Mouse (Mus musculus): Measurements from ENCODE around the gene Flt3l. TPM values are rescaled to one million over a fixed set of nuclear protein-coding genes. Genes with fewer than 3 reads are reported as not detected.

Flt3l gene
- total RNA-seq (2023) = 212 TPM

DNA sequence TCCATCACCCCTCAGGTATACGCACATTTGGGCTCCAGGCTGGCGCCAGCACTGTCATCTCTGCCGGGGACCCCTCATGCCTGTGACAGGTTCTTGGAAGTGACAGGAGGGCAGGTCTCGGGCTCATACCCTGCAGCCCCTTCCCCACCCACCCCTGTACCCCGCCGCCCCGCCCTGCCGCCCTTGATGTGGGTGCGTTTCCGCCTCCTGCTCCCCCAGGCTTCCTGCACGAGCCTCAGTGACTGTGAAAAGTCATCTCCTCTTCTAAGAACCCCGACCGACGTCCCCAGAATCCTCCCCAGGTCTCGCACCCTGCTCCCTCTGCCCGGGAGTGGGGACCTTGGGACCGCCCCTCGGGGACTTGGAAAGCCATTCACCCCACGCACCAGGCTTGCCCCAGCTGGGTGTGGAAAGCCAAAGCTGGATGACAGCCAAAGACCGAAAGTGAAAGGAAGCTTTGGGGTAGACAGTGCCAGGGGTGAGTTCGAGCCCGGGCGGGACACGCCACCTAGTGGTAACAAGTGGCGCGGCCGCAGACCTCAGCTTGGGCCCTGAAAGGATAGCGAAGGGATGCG is at the start of gene Flt3l, which contains the start of gene Gm45713:
Flt3l (minus strand) TSS at position 440 of the 575 bp plus-strand sequence.
Gm45713 (minus strand) TSS at position 239 of the 575 bp plus-strand sequence.

DNA sequence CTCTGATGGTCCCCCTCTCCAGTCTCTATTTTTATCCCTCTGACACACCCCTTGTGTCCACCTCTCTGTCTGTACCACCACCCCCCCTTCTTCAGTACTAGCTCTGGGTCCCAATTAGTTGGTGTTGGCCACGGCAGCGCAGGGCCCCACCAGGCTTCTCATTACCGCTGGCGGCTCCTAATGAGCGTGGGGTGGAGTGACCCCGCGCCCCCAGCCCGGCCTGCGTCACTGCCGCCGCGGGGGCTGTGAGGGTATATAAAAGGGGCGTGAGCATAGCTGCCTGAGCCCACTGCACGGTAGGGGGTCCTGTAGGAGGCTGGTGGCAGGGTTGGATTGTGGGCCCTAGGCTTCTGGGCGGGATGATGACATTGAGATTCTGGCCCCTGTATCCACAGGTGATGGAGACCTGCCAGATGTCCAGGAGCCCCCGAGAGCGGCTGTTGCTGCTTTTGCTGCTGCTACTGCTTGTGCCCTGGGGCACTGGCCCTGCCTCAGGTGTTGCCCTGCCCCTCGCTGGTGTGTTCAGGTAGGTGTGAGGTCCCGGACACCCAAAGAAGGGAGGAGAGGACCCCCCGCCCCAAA is 44.8 kb upstream of the Flt3l start, which contains the start of gene Pth2:
Pth2 (plus strand) TSS at position 100 of the 582 bp plus-strand sequence.

DNA sequence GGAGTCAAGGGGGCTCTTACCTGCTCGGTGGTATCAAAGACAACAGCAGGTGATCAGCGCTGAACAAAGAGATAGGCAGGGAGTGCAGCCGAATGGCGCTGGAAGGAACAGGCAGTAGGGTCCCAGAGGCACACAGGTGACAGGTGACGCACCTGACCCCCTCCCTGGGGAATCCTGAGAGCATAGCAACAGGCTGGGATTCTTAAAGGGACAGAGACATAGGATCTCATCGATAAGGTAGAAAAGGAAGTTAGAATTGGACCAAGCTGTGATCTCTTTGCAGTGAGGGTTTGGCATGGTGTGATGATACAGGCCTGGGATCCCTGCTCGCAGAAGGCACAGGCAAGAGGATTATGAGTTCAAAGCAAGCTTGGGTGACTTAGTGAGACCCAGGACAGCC is 43.2 kb upstream of the Flt3l start, which contains the start of gene Gfy:
Gfy (minus strand) TSS at position 101 of the 400 bp plus-strand sequence.

DNA sequence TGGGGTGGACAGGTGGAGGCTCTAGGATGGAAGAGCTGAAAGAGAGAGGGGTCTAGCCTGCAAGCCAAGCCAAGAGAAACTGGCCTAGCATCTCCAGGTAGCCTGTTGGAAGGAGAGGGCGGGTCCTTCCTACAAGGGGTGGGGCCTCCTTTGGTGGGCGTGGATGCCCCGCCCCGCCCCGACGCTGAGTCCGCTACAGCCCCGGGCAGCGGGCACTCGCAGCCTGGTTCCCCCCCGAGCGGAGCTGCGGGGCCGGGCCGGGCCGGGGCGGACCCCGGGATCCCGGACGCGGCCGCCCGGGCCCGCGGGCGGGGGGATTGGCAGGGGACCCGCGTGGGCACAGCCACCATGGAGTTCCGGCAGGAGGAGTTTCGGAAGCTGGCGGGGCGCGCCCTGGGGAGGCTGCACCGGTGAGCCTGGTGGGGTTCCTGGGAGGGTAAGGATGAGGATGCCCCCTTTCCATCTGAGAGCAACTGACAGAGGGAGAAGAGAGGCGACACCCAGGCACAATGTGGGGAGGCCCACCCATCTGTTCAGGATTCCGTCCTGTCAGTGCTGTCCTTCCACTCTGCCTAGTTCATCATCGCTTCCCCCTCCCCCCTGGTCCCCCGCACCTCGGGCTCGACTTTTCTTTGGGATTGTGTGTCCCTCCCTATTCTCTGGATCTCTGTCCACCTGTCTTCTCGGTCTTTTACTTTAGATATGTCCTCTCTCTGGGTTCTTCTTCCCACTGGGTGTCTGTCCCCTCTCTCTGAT is 27.7 kb upstream of the Flt3l start, which contains the start of gene Slc17a7:
Slc17a7 (plus strand) TSS at position 215 of the 756 bp plus-strand sequence.

DNA sequence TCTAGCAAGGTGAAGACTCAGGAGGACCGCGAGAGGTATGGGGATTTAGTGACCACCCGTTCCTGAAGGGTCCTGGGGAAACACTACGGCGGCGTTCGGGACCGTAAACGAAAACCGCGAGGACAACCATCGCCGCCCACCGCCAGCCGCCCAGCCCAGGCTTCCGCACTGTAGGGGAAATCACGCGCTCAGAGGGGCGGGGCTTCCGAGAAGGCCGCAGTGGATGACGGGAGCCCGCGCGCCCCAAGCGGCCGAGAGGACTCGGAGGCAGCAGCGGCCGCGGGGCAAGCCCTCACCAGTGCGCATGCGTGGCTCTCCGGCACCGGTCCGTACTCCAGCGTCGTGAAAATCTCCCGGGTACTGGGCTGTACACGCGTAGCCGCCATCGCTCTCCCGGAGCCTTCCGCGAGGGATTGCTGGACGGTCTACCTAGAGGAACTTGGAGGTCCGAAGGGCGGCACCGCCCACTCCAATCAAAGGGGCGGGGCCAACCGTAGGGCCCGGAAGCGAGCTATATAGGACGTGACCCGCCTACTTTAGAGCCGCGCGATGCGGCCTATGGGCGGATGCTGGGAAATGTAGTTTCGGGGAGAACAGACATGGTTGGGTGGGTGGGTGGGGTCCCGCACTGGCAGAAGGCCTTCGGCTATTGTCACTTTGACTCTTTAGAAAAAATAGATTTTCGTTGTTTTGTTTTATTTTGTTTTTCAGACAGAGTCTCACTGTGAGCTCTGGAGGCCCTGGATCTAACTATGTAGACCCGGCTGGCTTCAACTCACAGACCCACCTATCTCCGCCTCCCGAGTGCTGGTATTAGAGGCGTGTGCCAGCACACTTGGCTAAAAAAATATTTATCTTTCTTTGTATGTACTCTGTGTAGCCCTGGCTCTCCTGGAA is 18.1 kb upstream of the Flt3l start, which contains the start of the genes Pih1d1 and Aldh16a1:
Pih1d1 (plus strand) TSS at position 208 of the 897 bp plus-strand sequence.
Aldh16a1 (minus strand) TSS at position 489 of the 897 bp plus-strand sequence.

DNA sequence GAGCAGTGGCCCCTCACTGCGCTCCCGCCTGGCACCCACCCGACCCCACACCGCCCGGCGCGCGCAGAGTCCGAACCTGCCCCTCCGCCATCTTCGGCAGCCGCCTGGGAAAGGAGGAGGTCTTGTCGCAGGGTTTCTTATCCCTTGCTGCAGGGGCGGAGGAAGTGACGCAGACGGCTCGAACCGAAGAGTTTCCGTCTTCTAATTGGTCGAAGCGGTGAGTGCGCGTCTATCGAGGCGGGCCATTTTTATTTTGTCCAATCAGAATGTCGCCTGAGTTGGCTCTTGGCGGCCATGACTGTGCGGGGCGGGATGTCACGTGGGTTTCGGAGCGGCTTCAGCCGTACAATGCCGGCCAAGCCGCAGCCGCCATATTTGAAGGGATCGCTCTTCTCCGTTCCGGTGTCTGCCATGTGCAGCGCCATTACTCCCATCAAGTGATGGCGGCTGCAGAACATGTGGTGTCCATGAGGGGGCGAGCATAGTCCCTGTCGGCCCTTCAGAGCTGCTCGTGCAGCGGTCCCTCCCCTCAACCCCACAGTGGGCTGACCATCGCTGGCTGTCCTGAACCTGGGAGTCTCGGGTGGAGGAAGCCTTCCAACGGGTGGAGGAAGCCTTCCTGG is 7.5 kb downstream of the Flt3l start, which contains the start of gene Rpl13a:
Rpl13a (minus strand) TSS at position 138 of the 623 bp plus-strand sequence.

DNA sequence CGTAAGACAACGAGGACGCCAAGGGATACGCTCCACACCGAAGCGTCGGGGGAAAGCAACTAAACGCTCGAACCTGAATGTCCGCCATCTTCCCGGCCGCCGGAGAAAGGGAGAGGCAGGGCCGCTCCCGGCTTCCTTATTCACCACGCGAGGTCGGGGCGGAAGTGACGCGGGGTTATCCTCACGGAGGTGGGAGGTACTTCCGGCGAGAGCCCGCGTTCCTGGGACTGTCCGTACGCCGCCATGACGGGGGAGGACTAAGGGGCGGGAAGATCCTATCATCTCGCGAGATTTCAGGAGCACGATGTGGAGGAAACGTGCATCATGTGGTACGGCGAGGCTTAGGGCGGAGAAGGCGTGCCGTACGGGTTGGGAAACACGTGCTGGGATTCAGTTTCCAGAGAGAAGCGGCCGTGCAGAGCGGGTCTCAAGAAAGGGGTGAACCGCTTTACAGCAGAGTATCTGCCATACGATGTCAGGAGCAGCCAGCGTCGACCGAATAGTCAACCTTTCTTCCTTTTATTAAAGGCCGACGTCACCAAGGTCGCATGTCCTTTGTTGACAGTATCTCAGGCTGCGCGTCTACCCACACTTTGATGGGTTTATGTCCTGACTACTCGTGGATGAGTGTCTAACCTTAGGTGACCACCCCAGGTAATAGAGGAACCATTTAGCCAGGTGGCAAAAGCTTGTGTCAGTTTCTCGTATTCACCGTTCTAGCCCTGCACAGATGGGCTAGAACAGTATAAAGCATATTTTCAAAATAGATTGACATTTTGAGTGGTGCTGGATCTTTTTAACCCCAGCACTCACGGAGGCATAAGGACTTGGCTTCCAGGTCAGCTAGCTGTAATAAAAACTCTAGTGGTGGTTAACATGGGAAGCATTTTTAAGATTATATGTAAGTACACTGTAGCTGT is 11.7 kb downstream of the Flt3l start, which contains the start of gene Rps11:
Rps11 (minus strand) TSS at position 216 of the 920 bp plus-strand sequence.

DNA sequence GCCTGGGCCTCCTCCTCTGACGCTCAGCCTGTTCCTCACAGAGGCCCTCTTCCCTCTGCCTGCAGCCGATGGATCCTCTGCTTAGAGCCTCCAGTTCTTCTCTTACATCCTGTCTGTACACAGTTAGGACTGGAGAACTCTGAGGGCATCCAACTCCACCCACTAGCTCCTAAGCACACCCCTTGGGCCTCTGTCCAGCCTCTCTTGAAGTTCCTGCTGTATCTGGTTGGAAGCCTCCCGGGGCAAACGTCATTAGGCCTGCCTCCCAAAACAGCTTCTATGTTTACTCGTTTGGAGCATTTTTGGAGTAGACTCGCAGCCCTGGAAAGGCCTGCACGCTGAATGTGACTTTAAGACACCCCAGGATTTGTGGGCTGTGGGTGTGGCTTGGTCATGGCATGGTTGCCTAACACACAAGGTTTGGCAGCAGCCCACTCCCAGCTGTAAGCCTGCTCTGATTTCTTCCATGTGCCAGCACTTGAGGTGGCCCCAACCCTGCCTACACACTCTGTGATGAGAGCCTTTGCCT is 32.5 kb downstream of the Flt3l start, which contains the start of gene Fcgrt:
Fcgrt (minus strand) TSS at position 200 of the 529 bp plus-strand sequence.

DNA sequence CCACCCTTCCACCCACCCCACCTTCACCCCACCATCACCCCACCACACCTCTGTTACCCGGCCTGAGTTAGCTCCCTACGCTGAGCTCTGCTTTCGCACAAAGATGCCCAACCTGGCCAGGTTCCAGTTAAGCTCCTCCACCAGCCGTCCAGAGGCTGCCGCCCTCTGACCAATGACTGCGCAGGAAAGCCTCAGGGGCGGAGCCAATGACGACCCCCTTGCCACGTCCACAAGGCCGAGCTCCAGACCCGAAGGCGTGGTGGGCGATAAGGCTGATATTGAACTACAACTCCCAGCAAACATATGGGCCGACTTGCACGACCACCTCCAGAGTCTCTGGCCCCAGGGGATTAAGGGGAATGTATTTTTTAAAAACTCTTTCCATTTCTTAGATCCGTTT is 44.2 kb downstream of the Flt3l start, which contains the start of gene Rcn3:
Rcn3 (minus strand) TSS at position 174 of the 400 bp plus-strand sequence.

Other genes with a start within 250 kb of the Flt3l start
- 74.7 TPM for gene Med25, start 243.7 kb downstream of the Flt3l start, total RNA-seq (2023)
- 18.1 TPM for gene Fuz, start 240.4 kb downstream of the Flt3l start, total RNA-seq (2023)
- gene Ap2a1, start 206.9 kb downstream of the Flt3l start, total RNA-seq (2023) = 71.6 TPM
- not detected for gene Tsks, start 193.2 kb downstream of the Flt3l start, total RNA-seq (2023)
- gene Cpt1c, start 161.6 kb downstream of the Flt3l start, total RNA-seq (2023) = 0.76 TPM
- 116 TPM for gene Prmt1, start 149.9 kb downstream of the Flt3l start, total RNA-seq (2023)
- gene Irf3, start 138.8 kb downstream of the Flt3l start, total RNA-seq (2023) = 134 TPM
- 12.2 TPM for gene Bcl2l12, start 137.7 kb downstream of the Flt3l start, total RNA-seq (2023)
- 92.7 TPM for gene Scaf1, start 120.1 kb downstream of the Flt3l start, total RNA-seq (2023)
- 5.5 TPM for gene Rras, start 118.5 kb downstream of the Flt3l start, total RNA-seq (2023)
- gene Prr12, start 83.6 kb downstream of the Flt3l start, total RNA-seq (2023) = 68.4 TPM
- 75.9 TPM for gene Nosip, start 74.0 kb downstream of the Flt3l start, total RNA-seq (2023)
- gene Prrg2, start 73.8 kb downstream of the Flt3l start, total RNA-seq (2023) = 1.5 TPM
- gene Rcn3, start 44.2 kb downstream of the Flt3l start, total RNA-seq (2023) = 6.3 TPM
- 16.1 TPM for gene Fcgrt, start 32.6 kb downstream of the Flt3l start, total RNA-seq (2023)
- 3,007 TPM for gene Rps11, start 12.0 kb downstream of the Flt3l start, total RNA-seq (2023)
- 5,416 TPM for gene Rpl13a, start 7.7 kb downstream of the Flt3l start, total RNA-seq (2023)
- not detected for gene Gm45713, start 201 bp downstream of the Flt3l start, total RNA-seq (2023)
- gene Pih1d1, start 17.9 kb upstream of the Flt3l start, total RNA-seq (2023) = 31.0 TPM
- 51.1 TPM for gene Aldh16a1, start 18.2 kb upstream of the Flt3l start, total RNA-seq (2023)
- not detected for gene Slc17a7, start 27.5 kb upstream of the Flt3l start, total RNA-seq (2023)
- gene Gfy, start 43.1 kb upstream of the Flt3l start, total RNA-seq (2023) = not detected
- not detected for gene Pth2, start 44.6 kb upstream of the Flt3l start, total RNA-seq (2023)
- not detected for gene Ccdc155, start 68.5 kb upstream of the Flt3l start, total RNA-seq (2023)
- gene Dkkl1, start 75.7 kb upstream of the Flt3l start, total RNA-seq (2023) = not detected
- gene Tead2, start 79.3 kb upstream of the Flt3l start, total RNA-seq (2023) = not detected
- gene Cd37, start 102.7 kb upstream of the Flt3l start, total RNA-seq (2023) = 344 TPM
- gene Slc6a16, start 104.7 kb upstream of the Flt3l start, total RNA-seq (2023) = not detected
- not detected for gene Slc6a21, start 141.1 kb upstream of the Flt3l start, total RNA-seq (2023)
- 8.1 TPM for gene Trpm4, start 197.3 kb upstream of the Flt3l start, total RNA-seq (2023)
- not detected for gene Hrc, start 198.9 kb upstream of the Flt3l start, total RNA-seq (2023)
- 0.26 TPM for gene Ppfia3, start 230.6 kb upstream of the Flt3l start, total RNA-seq (2023)
- gene Lin7b, start 234.2 kb upstream of the Flt3l start, total RNA-seq (2023) = not detected